Mouse (Mus musculus) CH12.LX (cell line): ENCODE data around the gene Rps2.
A peak's percentile ranks its signal among the peaks of the same experiment; 100 is the strongest.

Source experiments
- CHD1 ChIP-seq: IDR thresholded peaks from 2 replicates; pipeline ENCODE4 v1.6.1; 2012; ENCODE audit warnings: low read depth, low read length, improper control_type of control experiment, inconsistent platforms
- CTCF ChIP-seq, 2 experiments: IDR thresholded peaks in 1 of 2; conservative IDR thresholded peaks in 1 of 2; 2 replicates each; pipeline ENCODE4 v1.5.1; 2011 to 2012; ENCODE audit warnings: low read depth in 2 of 2, low read length in 2 of 2, improper control_type of control experiment in 1 of 2, inconsistent platforms in 1 of 2, mild to moderate bottlenecking in 1 of 2, moderate library complexity in 1 of 2
- EP300 ChIP-seq: IDR thresholded peaks from 2 replicates; pipeline ENCODE4 v1.6.1; 2011; ENCODE audit warnings: low read length, improper control_type of control experiment
- ETS1 ChIP-seq: conservative IDR thresholded peaks from 2 replicates; pipeline ENCODE4 v1.6.1; 2012; ENCODE audit warnings: low read depth, mild to moderate bottlenecking, inconsistent platforms, low read length, improper control_type of control experiment, moderate library complexity
- KAT2A ChIP-seq: IDR thresholded peaks from 2 replicates; pipeline ENCODE4 v1.6.1; 2012; ENCODE audit warnings: low read length, improper control_type of control experiment, inconsistent platforms; ENCODE audit not compliant: insufficient replicate concordance
- MAX ChIP-seq: IDR thresholded peaks from 2 replicates; pipeline ENCODE4 v1.6.1; 2011; ENCODE audit warnings: low read length, improper control_type of control experiment
- POLR2A ChIP-seq: IDR thresholded peaks from 2 replicates; pipeline ENCODE4 v1.6.1; 2011; ENCODE audit warnings: low read depth, mild to moderate bottlenecking, improper control_type of control experiment, low read length
- POLR2AphosphoS2 ChIP-seq: IDR thresholded peaks from 2 replicates; pipeline ENCODE4 v1.6.1; 2011; ENCODE audit warnings: low read depth, low read length, improper control_type of control experiment
- RAD21 ChIP-seq: IDR thresholded peaks from 2 replicates; pipeline ENCODE4 v1.6.1; 2011; ENCODE audit warnings: low read depth, mild to moderate bottlenecking, low read length, improper control_type of control experiment, moderate library complexity
- TBP ChIP-seq: conservative IDR thresholded peaks from 2 replicates; pipeline ENCODE4 v1.6.1; 2011; ENCODE audit warnings: low read depth, low read length, improper control_type of control experiment
- TCF12 ChIP-seq: IDR thresholded peaks from 2 replicates; pipeline ENCODE4 v1.6.1; 2014; ENCODE audit warnings: low read depth, mild to moderate bottlenecking, inconsistent platforms, low read length, improper control_type of control experiment
- ZC3H11A ChIP-seq: IDR thresholded peaks from 2 replicates; pipeline ENCODE4 v1.6.1; 2012; ENCODE audit warnings: low read depth, mild to moderate bottlenecking, inconsistent platforms, low read length, improper control_type of control experiment
- ZNF384 ChIP-seq: IDR thresholded peaks from 2 replicates; pipeline ENCODE4 v1.6.1; 2012; ENCODE audit warnings: low read depth, low read length, improper control_type of control experiment, inconsistent platforms

DNA sequence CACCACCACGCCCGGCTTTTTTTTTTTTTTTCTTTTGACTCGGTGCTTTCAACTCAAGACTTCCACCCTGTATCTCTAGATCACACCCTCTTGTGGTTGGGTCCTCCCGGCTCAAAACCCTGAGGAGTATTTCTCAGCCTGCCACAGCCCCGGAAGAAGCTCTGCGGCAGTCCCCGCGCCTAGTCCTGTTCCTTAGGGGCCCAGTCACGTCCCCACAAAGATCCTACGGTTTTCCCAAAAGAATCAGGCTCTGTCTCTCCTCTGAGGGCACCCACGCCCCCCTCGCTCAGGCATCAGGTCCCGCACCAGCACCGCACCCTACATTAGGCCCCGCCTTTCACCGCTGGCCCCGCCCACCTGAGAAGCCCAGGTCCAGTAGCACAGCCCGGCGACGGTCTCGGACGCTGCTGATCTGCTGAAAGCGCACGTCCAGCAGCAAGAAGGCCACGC, 30.7 kb upstream of the Rps2 start:
- TF ChIP-seq ZNF384 (peak; percentile 81), RAD21 (no peak), CTCF (conservative IDR thresholded peaks at IDR 0.05 in 1 of 2, IDR thresholded peaks at IDR 0.05 in 1 of 2; ENCODE audit: low read depth in 2 of 2, low read length in 2 of 2) (no peak), TBP (no peak), MAX (no peak), EP300 (no peak), CHD1 (no peak), KAT2A (no peak), POLR2A (no peak), ZC3H11A (no peak), ETS1 (no peak), TCF12 (no peak), POLR2AphosphoS2 (no peak)
